In genomic region chr14:76479867-76480266, GRCm38 (mm10) we compare ENCODE assay signal across 8 mouse cellular contexts.
DNase-seq lines count a peak whose midpoint lies in the region; ATAC-seq and TF ChIP-seq lines count a peak whose summit lies in the region.

No protein-coding gene starts in this region.

- H3K4me3 ChIP-seq in lung, postnatal 0 days (ENCODE audit: low read depth, low read length), result no peak overlapping the region

- no peaks in the 10 kb centered on the region for H3K36me3 ChIP-seq in lung, postnatal 0 days (ENCODE audit: insufficient read depth, low read length)

- H3K27ac ChIP-seq in lung, postnatal 0 days (ENCODE audit: low read length), result no peak overlapping the region

- intact Hi-C loops in heart, postnatal 10 days (cut with DNase I), result loop anchor here (1.0 to 5.0 kb wide), 3 partner anchors 23 to 603 kb away; no protein-coding TSS in a partner anchor

- H3K9me3 ChIP-seq in lung, postnatal 0 days (ENCODE audit: low read length), result no peaks in the 10 kb centered on the region

- peak; percentile 84 for TF ChIP-seq CTCF in lung, postnatal 0 days (IDR thresholded peaks at IDR 0.05)

- no peak overlapping the region for H3K4me2 ChIP-seq in lung, postnatal 0 days (replicated peaks; ENCODE audit: low read depth, low read length)

- ATAC-seq in lung, postnatal 0 days, result peak; percentile 38; the same call in 1 of the 2 replicates

- no peaks in the 10 kb centered on the region for H3K27me3 ChIP-seq in lung, postnatal 0 days (replicated peaks; ENCODE audit: insufficient read depth, low read length)

- TF ChIP-seq EP300 in lung, postnatal 0 days (IDR thresholded peaks at IDR 0.05), result no peak

- no peak overlapping the region for H3K9ac ChIP-seq in lung, postnatal 0 days (replicated peaks; ENCODE audit: low read depth)

- H3K4me1 ChIP-seq in lung, postnatal 0 days (ENCODE audit: insufficient read depth, low read depth, low read length), result 0 out of 2 replicates have a peak, but pooled peaks cover 3% of the 10 kb centered on the region

- DNase-seq in layer of hippocampus, postnatal 10 days (ENCODE audit: low spot score in 2 of 2), result peak; percentile 45 to 55
- no peak for DNase-seq in layer of hippocampus, adult 11-12 months (ENCODE audit: low spot score)
- peak; percentile 64 for DNase-seq in ES-CJ7 (ENCODE audit: low read depth, low spot score)
- DNase-seq in brain, embryonic 18.5 days (ENCODE audit: low read depth, low spot score), result peak; percentile 28
- peak; percentile 48 to 69 for DNase-seq in heart, postnatal 10 days
- peak; percentile 78 for DNase-seq in lung, postnatal 0 days (ENCODE audit: low spot score)
- no peak for DNase-seq in urinary bladder, postnatal 14 days (ENCODE audit: low spot score)
- DNase-seq in right cerebral cortex, postnatal 36 days (ENCODE audit: low spot score in 2 of 2), result no peak

- WGBS in lung, postnatal 0 days, result 22% methylated on average over 6 of the region's 6 CpGs

Comparison
In these comparisons a context has a peak if more than half of its experiments do, and no peak if none do; other contexts are left out.
1. DNase-seq: peak in layer of hippocampus, postnatal 10 days (2 of 2), ES-CJ7 (single experiment), brain, embryonic 18.5 days (single experiment), heart, postnatal 10 days (2 of 2) and lung, postnatal 0 days (single experiment); none in layer of hippocampus, adult 11-12 months (single experiment), urinary bladder, postnatal 14 days (single experiment) and right cerebral cortex, postnatal 36 days (0 of 2).